Mouse (Mus musculus) B cell, adult 62 days (primary cell): ENCODE data around the gene Prkn. TPM values are rescaled to one million over a fixed set of nuclear protein-coding genes. Genes with fewer than 3 reads are reported as not detected.

Experiments
- total RNA-seq: library from RNA; stranded (reverse); gene quantifications from 4 replicates; pipeline ENCODE4 v1.2.4, GENCODE M21; 2023

Prkn gene
- 0.15 to 0.21 TPM in 2 of 4 replicates, not detected in the others for total RNA-seq

DNA sequence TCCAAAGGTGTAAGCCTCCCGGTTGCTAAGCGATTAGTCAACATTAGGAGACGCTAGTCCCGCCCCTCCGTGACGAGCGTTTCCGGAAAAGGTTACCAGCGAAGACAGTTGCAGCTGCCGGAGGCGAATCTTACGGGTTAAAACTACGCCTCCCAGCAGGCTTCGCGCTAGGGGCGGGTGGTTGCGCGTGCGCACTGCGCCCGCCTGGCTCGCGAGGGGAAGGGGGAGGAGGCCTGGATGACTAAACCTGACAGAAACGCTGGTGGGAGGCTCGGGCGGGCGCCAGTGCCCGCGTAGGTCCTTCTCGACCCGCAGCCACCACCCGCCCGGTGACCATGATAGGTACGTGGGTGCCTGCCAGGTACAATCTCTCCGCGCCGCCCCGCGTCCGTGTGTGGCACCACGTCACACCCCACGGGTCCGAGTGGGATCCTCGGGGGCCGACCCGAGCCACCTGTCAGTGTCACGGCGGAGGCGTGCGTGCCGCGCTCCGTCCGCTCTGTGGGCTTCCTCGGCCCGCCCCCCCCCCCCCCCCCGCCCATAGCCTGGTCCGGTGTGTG lies at the start of gene Prkn, which contains the start of gene Pacrg:
Gene Prkn (plus strand): TSS at position 237 of the 560 bp plus-strand sequence.
Gene Pacrg (minus strand): TSS at position 164 of the 560 bp plus-strand sequence.

Other genes with a start within 250 kb of the Prkn start
- gene Pacrg, start 73 bp upstream of the Prkn start, total RNA-seq = 0.39 to 0.52 TPM in 2 of 4 replicates, not detected in the others